Mouse (Mus musculus) embryonic facial prominence, embryonic 15.5 days (tissue): ENCODE data around the gene Taf1c. TPM values are rescaled to one million over a fixed set of nuclear protein-coding genes. Genes with fewer than 3 reads are reported as not detected.

Experiments used
- ATAC-seq: fragments of 200-750 bp; cut with Nextera tagmentation; 2 replicates; pipeline ENCODE4 v1.8.0; 2017; ENCODE audit warnings: low read depth, moderate TSS enrichment; ENCODE audit not compliant: insufficient number of reproducible peaks, low FRiP score, low TSS enrichment
- H3K27ac ChIP-seq: fragments of 300-500 bp; sonication (generic); replicated peaks from 2 replicates; pipeline ENCODE4 v1.5.1; 2015; ENCODE audit warnings: mild to moderate bottlenecking, inconsistent platforms
- H3K27me3 ChIP-seq: fragments of 300-500 bp; sonication (generic); 2 replicates; pipeline ENCODE4 v1.6.1; 2015; ENCODE audit warnings: inconsistent platforms
- H3K36me3 ChIP-seq: fragments of 300-500 bp; sonication (generic); 2 replicates; pipeline ENCODE4 v1.6.1; 2015; ENCODE audit warnings: mild to moderate bottlenecking, inconsistent platforms
- H3K4me1 ChIP-seq: fragments of 300-500 bp; sonication (generic); 2 replicates; pipeline ENCODE4 v1.6.1; 2015; ENCODE audit warnings: inconsistent platforms
- H3K4me2 ChIP-seq: fragments of 300-500 bp; sonication (generic); replicated peaks from 2 replicates; pipeline ENCODE4 v1.6.1; 2015; ENCODE audit warnings: mild to moderate bottlenecking, inconsistent platforms
- H3K4me3 ChIP-seq: fragments of 300-500 bp; sonication (generic); replicated peaks from 2 replicates; pipeline ENCODE4 v1.5.1; 2015; ENCODE audit warnings: mild to moderate bottlenecking, inconsistent platforms
- H3K9ac ChIP-seq: fragments of 300-500 bp; sonication (generic); 2 replicates; pipeline ENCODE4 v1.6.1; 2015; ENCODE audit warnings: inconsistent platforms
- H3K9me3 ChIP-seq: fragments of 300-500 bp; sonication (generic); replicated peaks from 2 replicates; pipeline ENCODE4 v1.6.1; 2016; ENCODE audit warnings: inconsistent platforms
- WGBS: fragments of 180-500 bp; shearing (Covaris S2); methylation state at CpG from one replicate; pipeline ENCODE4 v1.1.7; 2015; 5-methylcytosine and 5-hydroxymethylcytosine counted together
- polyA plus RNA-seq: library from polyadenylated mRNA; unstranded; fragments of >200 nt; fragmentation: Nextera tagmentation; extraction: Ambion mirVana; gene quantifications from 2 replicates; pipeline ENCODE4 v1.2.1, GENCODE M21; 2015

Gene Taf1c
- polyA plus RNA-seq, 1 experiment from 2014 or later: 13.3 TPM

DNA sequence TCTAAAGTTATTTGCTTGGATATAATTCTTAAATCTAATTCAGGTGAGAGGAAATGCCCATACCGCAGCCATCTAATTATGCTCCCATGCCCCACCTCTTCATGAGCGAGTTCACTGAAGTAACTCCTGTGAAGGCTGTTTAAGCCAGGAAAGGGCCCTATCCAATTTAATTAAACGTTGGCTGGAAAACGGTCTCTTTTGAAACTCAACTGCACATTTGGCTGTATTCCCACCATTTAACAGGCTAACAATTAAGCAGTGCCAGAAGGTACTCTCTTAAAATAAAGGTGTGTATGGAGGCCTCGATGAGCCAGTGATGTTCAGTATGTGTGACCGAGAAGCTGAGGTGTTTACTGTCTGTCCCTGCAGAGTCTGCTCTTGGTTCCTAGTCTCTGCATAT is 49.2 kb downstream of the Taf1c start:
- no peak overlapping the region for H3K9ac ChIP-seq
- ATAC-seq: no peak
- H3K36me3 ChIP-seq: no peaks in the 10 kb centered on the region
- no peaks in the 10 kb centered on the region for H3K27me3 ChIP-seq
- WGBS: 74% methylated on average over 6 of the region's 6 CpGs
- H3K27ac ChIP-seq: no peak overlapping the region
- H3K9me3 ChIP-seq: no peaks in the 10 kb centered on the region
- H3K4me3 ChIP-seq: no peak overlapping the region
- H3K4me2 ChIP-seq: no peak overlapping the region
- H3K4me1 ChIP-seq: peaks cover 45% of the 10 kb centered on the region

DNA sequence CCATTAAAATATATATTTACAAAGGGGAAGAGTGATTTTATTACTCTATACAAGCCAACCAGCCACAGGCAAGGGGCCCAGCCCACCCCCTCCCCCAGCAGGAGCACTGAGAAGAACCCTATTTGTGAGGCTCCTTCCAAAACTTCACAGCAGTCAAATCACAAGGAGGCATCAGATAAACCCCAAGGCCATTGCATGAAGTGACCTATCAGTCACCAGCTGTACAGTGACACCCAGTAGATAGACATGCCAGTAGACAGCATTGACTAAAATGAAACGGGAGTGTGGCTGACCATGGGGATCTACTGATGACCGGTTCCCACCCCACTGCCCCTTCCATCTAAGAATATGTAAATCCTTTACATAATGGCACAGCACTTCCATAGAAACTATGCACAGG is 52.1 kb downstream of the Taf1c start:
- H3K9ac ChIP-seq: no peak overlapping the region
- H3K4me3 ChIP-seq: no peak overlapping the region
- no peak for ATAC-seq
- WGBS: 74% methylated on average over 2 of the region's 2 CpGs
- peaks cover 1% of the 10 kb centered on the region; the same call in 1 of the 2 replicates for H3K36me3 ChIP-seq
- H3K4me1 ChIP-seq: peaks cover 60% of the 10 kb centered on the region
- no peaks in the 10 kb centered on the region for H3K27me3 ChIP-seq
- no peak overlapping the region for H3K4me2 ChIP-seq
- no peaks in the 10 kb centered on the region for H3K9me3 ChIP-seq
- no peak overlapping the region for H3K27ac ChIP-seq

DNA sequence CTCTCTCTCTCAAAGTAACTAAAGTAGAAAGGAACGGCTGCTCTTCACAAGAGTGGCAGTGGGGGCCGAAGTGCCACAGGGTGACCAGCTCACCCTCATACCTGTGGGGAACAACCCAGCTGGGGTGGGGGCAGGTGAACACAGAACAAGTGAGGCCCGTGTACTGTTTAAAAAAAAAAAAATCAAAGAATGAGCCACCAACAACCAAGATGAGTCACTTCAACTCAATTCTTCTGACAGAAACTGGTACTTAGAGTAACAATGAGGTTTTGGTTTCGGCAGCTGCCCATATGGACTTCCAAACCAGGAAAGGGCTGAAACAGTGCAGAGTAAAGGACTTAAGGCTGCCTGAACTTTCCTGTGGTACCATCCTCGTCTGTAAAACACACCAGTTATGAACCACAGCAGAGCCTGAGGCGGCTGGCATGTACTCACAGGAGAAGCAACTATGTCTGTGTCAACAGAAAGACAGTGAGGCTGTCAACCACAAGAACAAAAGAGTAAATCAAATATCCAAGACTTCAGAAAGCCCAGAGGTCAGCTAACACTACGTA is 56.4 kb downstream of the Taf1c start:
- ATAC-seq: no peak
- H3K9ac ChIP-seq: no peak overlapping the region
- no peak overlapping the region for H3K4me3 ChIP-seq
- H3K27ac ChIP-seq: no peak overlapping the region; the same call in 1 of the 2 replicates
- H3K4me2 ChIP-seq: no peak overlapping the region
- H3K36me3 ChIP-seq: peaks cover 36% of the 10 kb centered on the region
- no peaks in the 10 kb centered on the region for H3K9me3 ChIP-seq
- peaks cover 31% of the 10 kb centered on the region for H3K4me1 ChIP-seq
- WGBS: 59% methylated on average over 7 of the region's 7 CpGs
- no peaks in the 10 kb centered on the region for H3K27me3 ChIP-seq

Other genes starting within 250 kb of the Taf1c start
- 15.3 and 15.5 TPM in 2 replicates for gene Mlycd, start 210.3 kb downstream of the Taf1c start, polyA plus RNA-seq
- 2.1 and 3.0 TPM in 2 replicates for gene Osgin1, start 171.1 kb downstream of the Taf1c start, polyA plus RNA-seq
- gene Necab2, start 158.5 kb downstream of the Taf1c start, polyA plus RNA-seq: 2.5 and 4.7 TPM in 2 replicates
- gene Slc38a8, start 103.5 kb downstream of the Taf1c start, polyA plus RNA-seq: 0.09 and 0.30 TPM in 2 replicates
- 118 TPM in 2 replicates for gene Mbtps1, start 46.5 kb downstream of the Taf1c start, polyA plus RNA-seq
- 30.0 and 31.1 TPM in 2 replicates for gene Hsdl1, start 30.0 kb downstream of the Taf1c start, polyA plus RNA-seq
- gene Dnaaf1, start 30.0 kb downstream of the Taf1c start, polyA plus RNA-seq: 2.9 and 6.8 TPM in 2 replicates
- gene Adad2, start 7.5 kb upstream of the Taf1c start, polyA plus RNA-seq: 0.14 and 0.24 TPM in 2 replicates
- 0.43 and 0.55 TPM in 2 replicates for gene Kcng4, start 30.5 kb upstream of the Taf1c start, polyA plus RNA-seq
- gene Wfdc1, start 61.1 kb upstream of the Taf1c start, polyA plus RNA-seq: 2.0 and 2.6 TPM in 2 replicates
- 4.6 and 6.5 TPM in 2 replicates for gene Atp2c2, start 94.8 kb upstream of the Taf1c start, polyA plus RNA-seq
- gene Tldc1, start 173.2 kb upstream of the Taf1c start, polyA plus RNA-seq: 12.6 and 13.4 TPM in 2 replicates
- 76.6 and 105 TPM in 2 replicates for gene Cotl1, start 235.3 kb upstream of the Taf1c start, polyA plus RNA-seq